Mouse (Mus musculus): Measurements from ENCODE around the gene Lcmt1. TPM values are rescaled to one million over a fixed set of nuclear protein-coding genes. Genes with fewer than 3 reads are reported as not detected.

Gene Lcmt1
- total and polyA plus RNA-seq, 2 experiments, result 9.6 to 15.9 TPM

- no peak overlapping the region for H3K27ac ChIP-seq (replicated peaks; ENCODE audit: insufficient read depth, low read depth, low read length)
- WGBS, result 63% methylated on average over 4 of the region's 4 CpGs
- TF ChIP-seq CTCF (IDR thresholded peaks at IDR 0.05; ENCODE audit: low read depth, low read length) (no peak), POLR2A (IDR thresholded peaks at IDR 0.05; ENCODE audit: extremely low read depth, insufficient read depth, low read length) (no peak)
- H3K9ac ChIP-seq (ENCODE audit: low read depth, low read length), result no peak overlapping the region
- H3K4me1 ChIP-seq (ENCODE audit: control insufficient read depth, insufficient read depth, low read length), result peaks cover 23% of the 10 kb centered on the region
- H3K36me3 ChIP-seq (ENCODE audit: control insufficient read depth, insufficient read depth, low read length), result no peaks in the 10 kb centered on the region
- H3K4me3 ChIP-seq (ENCODE audit: insufficient read depth, low read depth, low read length), result no peak overlapping the region
- H3K27me3 ChIP-seq (ENCODE audit: control insufficient read depth, insufficient read depth, low read length), result no peaks in the 10 kb centered on the region
- no peaks in the 10 kb centered on the region for H3K79me2 ChIP-seq (ENCODE audit: control insufficient read depth, insufficient read depth, low read length)
- no peak for DNase-seq (ENCODE audit: extremely low read depth, low read depth, low spot score)
Measured at GRCm38 (mm10) chr7:123416803-123417202, 47.2 kb downstream of the Lcmt1 start.

- no peaks in the 10 kb centered on the region for H3K36me3 ChIP-seq (ENCODE audit: control insufficient read depth, insufficient read depth, low read length)
- peak; percentile 87 for DNase-seq (ENCODE audit: extremely low read depth, low read depth, low spot score)
- peak overlapping the region; percentile 93 for H3K27ac ChIP-seq (replicated peaks; ENCODE audit: insufficient read depth, low read depth, low read length)
- H3K27me3 ChIP-seq (ENCODE audit: control insufficient read depth, insufficient read depth, low read length), result no peaks in the 10 kb centered on the region
- H3K4me1 ChIP-seq (ENCODE audit: control insufficient read depth, insufficient read depth, low read length), result peaks cover 23% of the 10 kb centered on the region
- H3K9ac ChIP-seq (ENCODE audit: low read depth, low read length), result 0 out of 2 replicates have a peak overlapping the region, but pooled peaks have one; percentile 54
- no peaks in the 10 kb centered on the region for H3K79me2 ChIP-seq (ENCODE audit: control insufficient read depth, insufficient read depth, low read length)
- H3K4me3 ChIP-seq (ENCODE audit: insufficient read depth, low read depth, low read length), result no peak overlapping the region
- 27% methylated on average over 3 of the region's 3 CpGs for WGBS
- TF ChIP-seq POLR2A (IDR thresholded peaks at IDR 0.05; ENCODE audit: extremely low read depth, insufficient read depth, low read length), result no peak
- no peak for TF ChIP-seq CTCF (IDR thresholded peaks at IDR 0.05; ENCODE audit: low read depth, low read length)
Measured at GRCm38 (mm10) chr7:123417661-123418060, 48.1 kb downstream of the Lcmt1 start.

- H3K27ac ChIP-seq (replicated peaks; ENCODE audit: insufficient read depth, low read depth, low read length), result peak overlapping the region; percentile 73
- H3K27me3 ChIP-seq (ENCODE audit: control insufficient read depth, insufficient read depth, low read length), result no peaks in the 10 kb centered on the region
- WGBS, result 29% methylated on average over 4 of the region's 4 CpGs
- no peak overlapping the region for H3K4me3 ChIP-seq (ENCODE audit: insufficient read depth, low read depth, low read length)
- H3K4me1 ChIP-seq (ENCODE audit: control insufficient read depth, insufficient read depth, low read length), result peaks cover 23% of the 10 kb centered on the region
- H3K9ac ChIP-seq (ENCODE audit: low read depth, low read length), result no peak overlapping the region
- TF ChIP-seq CTCF (IDR thresholded peaks at IDR 0.05; ENCODE audit: low read depth, low read length), result no peak
- TF ChIP-seq POLR2A (IDR thresholded peaks at IDR 0.05; ENCODE audit: extremely low read depth, insufficient read depth, low read length), result no peak
- peak; percentile 98 for DNase-seq (ENCODE audit: extremely low read depth, low read depth, low spot score)
- H3K36me3 ChIP-seq (ENCODE audit: control insufficient read depth, insufficient read depth, low read length), result no peaks in the 10 kb centered on the region; the same call in 1 of the 2 replicates
- H3K79me2 ChIP-seq (ENCODE audit: control insufficient read depth, insufficient read depth, low read length), result no peaks in the 10 kb centered on the region
Measured at GRCm38 (mm10) chr7:123419984-123420383, 50.4 kb downstream of the Lcmt1 start.

- no peaks in the 10 kb centered on the region; the same call in 1 of the 2 replicates for H3K36me3 ChIP-seq (ENCODE audit: control insufficient read depth, insufficient read depth, low read length)
- no peaks in the 10 kb centered on the region for H3K27me3 ChIP-seq (ENCODE audit: control insufficient read depth, insufficient read depth, low read length)
- 49% methylated on average over 3 of the region's 3 CpGs for WGBS
- H3K9ac ChIP-seq (ENCODE audit: low read depth, low read length), result no peak overlapping the region
- no peaks in the 10 kb centered on the region for H3K79me2 ChIP-seq (ENCODE audit: control insufficient read depth, insufficient read depth, low read length)
- peaks cover 22% of the 10 kb centered on the region for H3K4me1 ChIP-seq (ENCODE audit: control insufficient read depth, insufficient read depth, low read length)
- no peak for DNase-seq (ENCODE audit: extremely low read depth, low read depth, low spot score)
- H3K4me3 ChIP-seq (ENCODE audit: insufficient read depth, low read depth, low read length), result no peak overlapping the region
- TF ChIP-seq POLR2A (IDR thresholded peaks at IDR 0.05; ENCODE audit: extremely low read depth, insufficient read depth, low read length), result no peak
- no peak for TF ChIP-seq CTCF (IDR thresholded peaks at IDR 0.05; ENCODE audit: low read depth, low read length)
- H3K27ac ChIP-seq (replicated peaks; ENCODE audit: insufficient read depth, low read depth, low read length), result no peak overlapping the region
Measured at GRCm38 (mm10) chr7:123421958-123422357, 52.4 kb downstream of the Lcmt1 start.

- no peak overlapping the region for H3K4me3 ChIP-seq (ENCODE audit: insufficient read depth, low read depth, low read length)
- no peaks in the 10 kb centered on the region for H3K27me3 ChIP-seq (ENCODE audit: control insufficient read depth, insufficient read depth, low read length)
- no peaks in the 10 kb centered on the region for H3K79me2 ChIP-seq (ENCODE audit: control insufficient read depth, insufficient read depth, low read length)
- no peak for TF ChIP-seq POLR2A (IDR thresholded peaks at IDR 0.05; ENCODE audit: extremely low read depth, insufficient read depth, low read length)
- no peak for TF ChIP-seq CTCF (IDR thresholded peaks at IDR 0.05; ENCODE audit: low read depth, low read length)
- no peak overlapping the region for H3K27ac ChIP-seq (replicated peaks; ENCODE audit: insufficient read depth, low read depth, low read length)
- peaks cover 11% of the 10 kb centered on the region for H3K4me1 ChIP-seq (ENCODE audit: control insufficient read depth, insufficient read depth, low read length)
- no peak overlapping the region for H3K9ac ChIP-seq (ENCODE audit: low read depth, low read length)
- no peaks in the 10 kb centered on the region; the same call in 1 of the 2 replicates for H3K36me3 ChIP-seq (ENCODE audit: control insufficient read depth, insufficient read depth, low read length)
- 89% methylated on average over 6 of the region's 6 CpGs for WGBS
- DNase-seq (ENCODE audit: extremely low read depth, low read depth, low spot score), result no peak
Measured at GRCm38 (mm10) chr7:123424281-123424680, 54.7 kb downstream of the Lcmt1 start.

- Histone ChIP-seq H3K79me2 (ENCODE audit: control insufficient read depth, insufficient read depth, low read length) (no peaks in the 10 kb centered on the region), H3K27ac (replicated peaks; ENCODE audit: insufficient read depth, low read depth, low read length) (no peak overlapping the region), H3K4me3 (ENCODE audit: insufficient read depth, low read depth, low read length) (no peak overlapping the region), H3K9ac (ENCODE audit: low read depth, low read length) (no peak overlapping the region), H3K4me1 (ENCODE audit: control insufficient read depth, insufficient read depth, low read length) (peaks cover 6% of the 10 kb centered on the region), H3K27me3 (ENCODE audit: control insufficient read depth, insufficient read depth, low read length) (no peaks in the 10 kb centered on the region), H3K36me3 (ENCODE audit: control insufficient read depth, insufficient read depth, low read length) (no peaks in the 10 kb centered on the region; the same call in 1 of the 2 replicates)
- no peak for TF ChIP-seq CTCF (IDR thresholded peaks at IDR 0.05; ENCODE audit: low read depth, low read length)
- TF ChIP-seq POLR2A (IDR thresholded peaks at IDR 0.05; ENCODE audit: extremely low read depth, insufficient read depth, low read length), result no peak
- 94% methylated on average over 6 of the region's 6 CpGs for WGBS
- DNase-seq (ENCODE audit: extremely low read depth, low read depth, low spot score), result no peak
Measured at GRCm38 (mm10) chr7:123425134-123425757, 55.7 kb downstream of the Lcmt1 start.
